Mouse (Mus musculus) mouse embryonic stem cell (cell line): ENCODE measurements at regions not wholly inside any gene's neighbourhood (a gene's known extent, or its start where the extent isn't known, plus 50 kb on each side); places are given as distances from the start of the nearest gene placed in this dataset.

ENCODE experiments used
- in situ Hi-C, 2 experiments: fragments of 300-500 bp; cut with MboI; formaldehyde crosslinking; loops; 1 replicate in 1 of 2; 3 replicates in 1 of 2; pipeline ENCODE4 v1.14.3; 2019 to 2020; ENCODE audit warnings: low sequenced_read_pairs in 2 of 2, low pct_unique_long_range_greater_than_20kb in 1 of 2, mixed read lengths in 1 of 2; ENCODE audit not compliant: unreplicated experiment in 1 of 2

GRCm38 (mm10) chr1:194565574-194565973 lies 52.4 kb upstream of the Plxna2 start:
- in situ Hi-C loops: no loop called here

- in situ Hi-C loops: no loop called here
These were observed 54.1 kb upstream of the Plxna2 start for GRCm38 (mm10) chr1:194563946-194564345.

- in situ Hi-C loops: no loop called here
These were observed 56.9 kb upstream of the Plxna2 start for GRCm38 (mm10) chr1:194561098-194561497.

- in situ Hi-C loops: no loop called here
These were observed 69.4 kb upstream of the Plxna2 start for GRCm38 (mm10) chr1:194548661-194549060.

GRCm38 (mm10) chr1:194548243-194548642 lies 69.8 kb upstream of the Plxna2 start:
- in situ Hi-C loops: no loop called here

- in situ Hi-C loops: no loop called here
These were observed 77.1 kb upstream of the Plxna2 start for GRCm38 (mm10) chr1:194540923-194541322.

- in situ Hi-C loops: no loop called here
These were observed 90.5 kb upstream of the Plxna2 start for GRCm38 (mm10) chr1:194527342-194528165.

- in situ Hi-C loops: no loop called here
These were observed 93.0 kb upstream of the Plxna2 start for GRCm38 (mm10) chr1:194524976-194525375.

- in situ Hi-C loops: no loop called here
These were observed 96.8 kb upstream of the Plxna2 start for GRCm38 (mm10) chr1:194521216-194521615.

- in situ Hi-C loops: no loop called here
These were observed 98.4 kb upstream of the Plxna2 start for GRCm38 (mm10) chr1:194519509-194520220.

GRCm38 (mm10) chr1:194516136-194516535 lies 101.9 kb upstream of the Plxna2 start:
- in situ Hi-C loops: no loop called here

- in situ Hi-C loops: no loop called here
These were observed 109.7 kb upstream of the Plxna2 start for GRCm38 (mm10) chr1:194508314-194508713.

GRCm38 (mm10) chr1:194505826-194506225 lies 112.2 kb upstream of the Plxna2 start:
- in situ Hi-C loops: no loop called here

GRCm38 (mm10) chr1:194504207-194504606 lies 113.8 kb upstream of the Plxna2 start:
- in situ Hi-C loops: no loop called here

- in situ Hi-C loops: no loop called here
These were observed 114.5 kb upstream of the Plxna2 start for GRCm38 (mm10) chr1:194503517-194503916.

GRCm38 (mm10) chr1:194496424-194496823 lies 121.6 kb upstream of the Plxna2 start:
- in situ Hi-C loops: no loop called here

GRCm38 (mm10) chr1:194491111-194491510 lies 126.9 kb upstream of the Plxna2 start:
- in situ Hi-C loops: no loop called here

- in situ Hi-C loops: no loop called here
These were observed 129.9 kb upstream of the Plxna2 start for GRCm38 (mm10) chr1:194488126-194488525.

- in situ Hi-C loops: no loop called here
These were observed 135.3 kb upstream of the Plxna2 start for GRCm38 (mm10) chr1:194482717-194483059.
